Mouse (Mus musculus): ENCODE data around the gene Galp.

The Galp gene

DNA sequence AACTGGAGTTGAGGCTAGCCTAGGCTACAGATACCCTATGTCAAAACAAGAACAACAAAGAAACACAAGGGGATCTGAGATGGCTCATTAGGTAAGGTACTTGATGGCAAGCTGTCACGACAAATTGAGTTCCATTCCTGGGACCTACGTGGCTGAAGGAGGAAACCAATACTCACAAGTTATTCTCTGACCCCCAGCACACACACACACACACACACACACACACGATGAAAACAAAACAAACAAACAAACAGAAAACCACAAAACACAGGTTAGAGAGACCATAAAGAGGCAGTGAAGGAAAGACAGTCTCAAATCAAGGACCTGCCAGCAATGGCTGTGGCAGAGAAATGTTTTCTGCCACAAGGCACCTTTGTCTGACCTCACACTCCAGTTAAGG is at the start of gene Galp:
Galp (plus strand) TSS at position 301 of the 400 bp plus-strand sequence.
- no peak for DNase-seq (ENCODE audit: low spot score in 2 of 2)

DNA sequence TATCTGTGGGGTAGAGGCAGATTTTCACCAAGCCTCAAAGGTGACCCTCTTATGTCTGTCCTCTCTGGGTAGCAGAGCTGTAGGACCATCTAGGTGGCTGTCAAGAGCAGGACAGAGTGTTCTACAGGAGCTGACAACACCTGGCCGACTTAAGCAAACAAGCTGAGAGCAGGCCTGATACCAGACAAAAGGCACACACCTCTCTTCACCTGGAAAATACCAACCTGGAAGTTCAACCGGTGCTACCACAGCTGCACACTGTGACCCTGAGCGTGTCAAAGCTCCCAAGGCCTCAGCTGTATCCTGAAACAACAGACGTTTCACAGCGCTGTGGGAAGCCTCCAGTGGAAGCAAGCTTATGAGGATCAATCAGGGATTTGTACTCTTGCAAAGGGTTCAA is 49.2 kb upstream of the Galp start:
- DNase-seq (ENCODE audit: low spot score in 2 of 2), result no peak

DNA sequence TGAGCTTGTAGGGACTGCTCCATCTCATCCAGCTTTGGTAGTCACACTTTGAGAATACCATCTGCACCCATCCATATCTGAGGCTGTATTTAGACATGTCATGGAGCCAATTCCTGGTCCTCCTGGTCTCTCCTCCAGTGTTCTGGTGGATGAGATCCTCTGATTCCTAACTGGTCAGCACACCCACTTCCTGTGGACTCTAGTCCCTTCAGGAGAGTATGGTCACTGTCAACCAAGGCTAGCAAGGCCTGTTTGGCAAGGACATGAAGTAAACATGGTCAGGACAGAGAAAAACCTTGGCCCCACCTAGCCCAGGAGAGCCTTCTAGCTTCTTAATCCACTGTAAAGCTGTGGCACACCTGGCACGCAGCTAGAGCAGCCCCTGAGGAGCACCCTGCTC is 45.6 kb upstream of the Galp start:
- DNase-seq (ENCODE audit: low spot score in 2 of 2), result no peak

DNA sequence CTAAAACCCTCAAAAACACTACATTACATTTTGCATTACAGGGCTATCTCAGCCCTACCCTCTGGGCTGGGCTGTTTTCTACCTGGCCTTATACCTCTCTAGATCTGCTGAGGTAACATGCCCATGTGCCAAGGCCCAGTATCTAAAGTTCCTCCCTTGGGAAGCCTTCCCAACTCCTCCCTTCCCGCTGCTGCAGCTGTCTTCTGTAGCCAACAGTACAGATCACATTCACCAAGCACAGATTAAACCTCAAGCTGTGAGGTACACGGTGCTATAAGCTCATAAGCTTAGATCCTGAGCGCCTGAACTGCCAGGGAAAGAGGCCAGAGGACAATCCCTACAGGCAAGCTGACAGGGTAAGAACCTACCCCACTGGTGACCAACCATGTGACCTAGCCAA is 44.9 kb upstream of the Galp start:
- DNase-seq (ENCODE audit: low spot score in 2 of 2), result no peak

DNA sequence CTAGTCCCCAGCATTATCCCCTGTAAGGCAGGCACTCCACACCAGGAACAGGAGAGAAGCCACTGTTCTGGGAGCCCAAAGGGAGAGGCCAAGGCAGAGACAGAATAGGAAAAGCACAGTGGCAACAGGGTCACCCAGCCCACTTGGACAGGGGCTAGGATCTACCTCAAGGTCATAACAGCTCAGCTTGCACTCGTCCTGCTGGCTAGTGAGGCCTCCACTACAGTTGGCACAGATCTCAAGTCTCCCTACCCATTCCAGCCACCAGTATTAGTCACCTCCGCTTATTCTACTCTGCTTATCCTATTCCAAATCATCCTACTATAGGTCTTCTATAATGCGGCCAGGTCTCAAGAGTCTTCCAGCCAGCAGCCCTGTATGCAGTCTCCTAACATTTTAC is 43.8 kb upstream of the Galp start:
- no peak for DNase-seq (ENCODE audit: low spot score in 2 of 2)

DNA sequence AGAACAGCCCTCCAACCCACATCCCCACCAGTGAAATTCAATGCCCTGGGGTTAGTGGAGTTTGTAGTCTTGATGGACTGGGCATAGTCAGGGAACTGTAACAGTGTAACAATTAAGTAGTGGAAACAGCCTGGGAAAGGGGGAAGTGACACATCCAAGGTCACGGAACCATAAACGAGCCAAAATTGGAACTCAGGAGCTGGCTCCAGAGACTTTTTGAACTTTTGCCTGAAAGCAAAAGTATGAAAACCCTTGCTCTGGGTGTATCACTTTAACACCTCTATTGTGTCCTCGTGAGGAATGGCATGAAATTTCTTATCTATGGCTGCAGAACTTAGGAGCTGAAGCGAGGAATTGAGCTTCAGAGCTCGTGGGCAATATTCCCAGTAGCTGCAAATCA is 42.7 kb upstream of the Galp start:
- no peak for DNase-seq (ENCODE audit: low spot score in 2 of 2)

DNA sequence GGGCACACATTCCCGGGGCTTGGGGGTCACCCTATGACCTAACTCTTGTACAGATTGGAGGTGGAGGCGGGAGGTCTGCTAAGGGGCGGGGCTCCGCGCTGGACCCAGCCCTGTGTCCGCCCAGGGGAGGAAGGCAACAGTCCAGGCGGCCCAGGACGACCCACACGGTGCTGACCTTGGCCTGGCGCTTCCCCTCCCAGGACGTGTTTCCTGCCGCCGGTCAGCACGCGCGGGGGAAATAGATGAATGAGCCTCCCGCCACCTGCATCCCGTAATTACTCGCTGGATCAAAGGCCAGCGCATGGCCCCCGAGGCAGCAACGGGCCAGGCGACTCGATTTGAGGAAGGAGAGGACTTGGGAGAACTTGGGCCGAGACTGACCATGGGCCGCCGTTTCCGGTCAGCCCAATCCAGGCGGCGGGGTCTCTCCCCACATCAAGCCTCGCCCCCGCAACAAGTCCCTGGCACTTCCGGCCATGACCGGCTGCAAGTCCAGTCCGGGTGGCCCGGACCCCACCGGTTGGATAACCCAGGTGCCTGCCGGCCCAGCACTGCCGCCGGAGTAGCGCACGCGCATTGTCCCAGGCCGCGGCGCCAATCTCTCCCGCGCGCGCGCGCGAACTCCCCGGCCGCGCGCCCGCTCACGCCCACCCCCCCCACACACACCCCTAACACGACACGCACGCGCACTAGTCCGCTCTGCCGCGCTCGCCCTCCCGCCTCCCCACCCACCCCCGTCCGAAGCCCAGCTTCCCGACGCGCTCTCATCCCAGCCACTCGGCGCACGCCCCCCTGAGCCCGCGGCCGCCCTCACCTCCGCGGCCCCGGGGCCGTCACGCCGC is 41.6 kb upstream of the Galp start:
- peak; percentile 72 for DNase-seq (ENCODE audit: low spot score in 2 of 2)

DNA sequence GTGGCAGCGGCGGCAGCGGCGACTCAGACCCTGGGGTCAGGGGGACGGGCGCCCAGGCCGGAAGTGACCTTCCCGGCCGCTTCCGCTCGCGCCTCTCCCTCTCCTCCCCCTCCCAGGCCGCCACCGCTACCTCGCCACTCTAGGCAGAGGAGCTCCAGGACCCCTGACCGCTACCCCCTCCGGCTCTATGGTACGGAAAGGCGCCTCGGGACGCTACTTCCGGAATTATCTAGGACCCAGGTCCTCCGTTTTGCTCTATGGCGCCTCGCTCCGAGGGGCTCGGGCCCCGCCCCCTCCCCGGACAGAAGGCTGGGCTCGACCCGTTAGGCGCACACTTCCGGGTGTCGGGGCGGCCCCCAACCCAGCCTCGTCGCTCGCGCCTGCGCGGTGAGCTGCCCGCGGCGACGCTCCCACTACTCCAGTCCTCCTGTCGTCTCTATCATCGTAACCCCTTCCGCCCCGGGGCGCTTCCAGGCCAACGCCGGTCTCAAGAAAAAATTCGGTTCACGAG is 40.9 kb upstream of the Galp start, which contains the start of gene Zfp787:
Zfp787 (minus strand) TSS at position 97 of the 511 bp plus-strand sequence.
- peak; percentile 93 to 95 for DNase-seq (ENCODE audit: low spot score in 2 of 2)

DNA sequence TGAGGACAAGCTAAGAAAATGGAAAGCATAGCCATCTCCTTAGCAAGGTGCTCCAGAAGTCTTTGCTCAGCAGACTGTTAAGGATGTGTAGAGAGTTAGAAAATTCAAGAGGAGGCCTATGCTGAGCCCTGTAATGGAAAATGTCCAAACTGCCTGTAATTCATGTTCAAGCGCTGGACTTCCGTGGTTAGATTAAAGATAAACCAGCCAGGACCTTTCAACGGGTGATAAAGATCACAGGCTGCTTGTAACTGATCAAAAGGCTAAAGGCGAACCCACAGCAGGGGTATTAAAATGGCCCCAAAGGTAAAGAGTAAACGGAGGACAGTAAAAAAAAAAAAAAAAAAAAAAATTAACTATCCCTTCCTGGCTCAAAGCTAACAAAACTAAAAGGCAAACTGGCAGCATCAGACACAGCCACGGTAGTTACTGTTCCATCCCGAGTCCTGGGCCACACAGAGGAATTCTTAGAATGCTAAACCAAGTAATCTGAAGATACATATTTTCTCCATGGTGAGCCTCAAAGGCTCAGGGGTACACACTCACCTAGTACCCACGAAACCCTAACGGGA is 39.9 kb upstream of the Galp start:
- DNase-seq (ENCODE audit: low spot score in 2 of 2), result no peak

DNA sequence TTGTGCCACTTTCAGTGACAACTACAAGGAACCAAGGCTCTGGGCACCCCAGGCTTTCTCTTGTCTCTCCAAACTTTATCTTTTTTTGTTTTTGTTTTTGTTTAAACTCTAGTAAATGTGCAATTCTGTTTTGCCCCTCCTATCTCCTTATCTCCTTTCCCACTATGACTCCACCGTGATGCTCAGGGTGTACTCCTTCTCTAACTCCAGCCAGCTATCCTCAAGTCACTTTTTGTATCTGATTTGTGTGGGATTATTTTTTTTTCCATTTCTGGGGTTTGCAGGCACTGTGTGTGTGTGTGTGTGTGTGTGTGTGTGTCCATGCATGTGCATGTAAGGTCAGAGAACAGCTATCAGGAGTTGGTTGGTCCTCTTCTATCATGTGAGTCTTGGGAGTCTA is 39.4 kb upstream of the Galp start:
- no peak for DNase-seq (ENCODE audit: low spot score in 2 of 2)

DNA sequence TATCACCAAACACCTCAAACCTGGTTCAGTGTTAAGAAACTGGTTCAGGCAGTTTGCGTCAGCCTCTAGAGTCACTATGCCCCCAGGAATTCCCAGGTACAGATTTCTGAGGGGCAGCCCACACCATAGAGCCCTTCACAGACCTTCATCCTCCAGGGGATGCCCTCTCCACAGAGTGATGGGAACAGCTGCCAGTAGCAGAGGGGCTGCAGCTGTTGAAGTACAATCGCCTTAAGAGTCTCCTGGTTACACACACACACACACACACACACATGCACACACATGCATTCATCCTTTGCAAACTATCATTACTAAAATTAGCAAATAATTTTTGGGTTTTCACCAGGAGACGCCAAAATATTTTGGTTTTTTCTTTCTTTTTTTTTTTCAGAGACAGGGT is 37.3 kb upstream of the Galp start:
- DNase-seq (ENCODE audit: low spot score in 2 of 2), result no peak

DNA sequence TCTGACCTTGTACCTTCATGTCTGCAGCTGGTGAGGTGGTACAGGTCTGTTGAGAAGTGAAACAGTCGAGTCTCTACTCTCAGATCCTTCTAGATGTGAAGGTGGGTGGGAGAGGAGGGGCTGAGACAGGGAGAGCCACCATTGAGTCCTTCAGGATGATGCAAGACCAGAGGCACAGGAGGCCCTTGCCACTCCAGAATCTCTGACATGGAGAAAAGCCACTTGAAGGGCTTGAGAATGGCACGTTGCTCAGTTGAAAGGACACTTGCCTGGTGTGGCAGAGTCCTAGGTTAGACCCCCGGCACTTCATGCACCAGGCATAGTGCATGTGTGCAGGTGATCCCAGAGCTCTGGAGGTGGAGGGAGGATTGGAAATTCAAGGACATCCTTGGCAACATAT is 35.3 kb upstream of the Galp start:
- no peak for DNase-seq (ENCODE audit: low spot score in 2 of 2)

DNA sequence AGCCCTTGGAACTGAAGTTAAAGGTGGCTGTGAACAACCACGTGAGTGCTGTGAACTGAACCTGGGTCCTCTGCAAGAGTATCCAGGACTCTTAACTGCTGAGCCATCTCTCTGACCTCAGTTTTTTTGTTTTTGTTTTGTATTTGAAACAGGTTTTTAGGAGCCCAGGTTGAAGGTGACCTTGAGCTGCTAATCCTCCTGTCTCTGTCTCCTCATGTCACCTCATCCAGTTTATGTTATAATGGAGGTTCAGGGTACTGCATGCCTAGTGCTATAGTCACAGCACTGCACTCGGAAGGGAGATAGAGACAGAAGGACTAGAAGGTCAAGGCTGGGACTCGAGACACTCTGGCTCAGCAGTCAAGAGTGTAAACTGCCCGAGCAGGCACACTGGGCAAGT is 34.7 kb upstream of the Galp start:
- DNase-seq (ENCODE audit: low spot score in 2 of 2), result no peak

DNA sequence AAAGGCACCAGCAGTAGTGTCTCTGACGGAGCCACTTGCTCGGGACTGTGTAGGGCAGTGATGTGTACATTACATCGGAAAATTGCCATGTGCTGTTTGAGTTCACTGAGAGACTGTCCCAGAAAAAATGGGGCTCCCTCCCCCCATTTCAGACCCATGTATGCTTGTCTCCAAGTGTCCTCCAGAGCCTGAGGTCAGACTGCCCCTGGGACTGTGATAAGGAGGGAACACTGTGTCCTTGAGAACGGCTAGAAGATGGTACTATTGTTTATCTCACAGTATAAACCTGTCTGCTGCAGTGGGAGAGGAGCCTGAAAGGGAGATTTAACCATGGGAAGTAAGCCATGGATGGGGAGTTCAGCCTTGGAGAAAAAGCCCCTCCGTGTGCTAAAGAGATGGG is 32.2 kb upstream of the Galp start:
- no peak for DNase-seq (ENCODE audit: low spot score in 2 of 2)

DNA sequence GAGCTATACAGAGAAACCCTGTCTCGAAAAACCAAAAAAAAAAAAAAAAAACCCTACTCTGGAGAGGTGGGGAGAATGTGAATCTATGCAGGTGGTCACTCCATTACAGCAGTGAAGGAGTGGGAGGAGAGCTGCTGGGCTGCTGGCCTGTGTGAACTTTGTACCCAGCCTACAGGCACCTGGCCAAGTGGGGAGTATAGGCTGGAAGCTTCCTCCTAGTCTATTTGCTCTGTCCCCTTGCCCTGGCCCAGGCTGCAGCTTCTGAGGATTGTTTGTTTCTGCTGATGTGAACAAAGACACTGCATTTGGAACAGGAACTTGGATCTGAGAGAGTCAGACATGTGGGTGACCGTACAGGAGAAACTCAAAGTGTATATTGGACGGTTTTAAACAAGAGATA is 27.5 kb upstream of the Galp start:
- DNase-seq (ENCODE audit: low spot score in 2 of 2), result no peak

DNA sequence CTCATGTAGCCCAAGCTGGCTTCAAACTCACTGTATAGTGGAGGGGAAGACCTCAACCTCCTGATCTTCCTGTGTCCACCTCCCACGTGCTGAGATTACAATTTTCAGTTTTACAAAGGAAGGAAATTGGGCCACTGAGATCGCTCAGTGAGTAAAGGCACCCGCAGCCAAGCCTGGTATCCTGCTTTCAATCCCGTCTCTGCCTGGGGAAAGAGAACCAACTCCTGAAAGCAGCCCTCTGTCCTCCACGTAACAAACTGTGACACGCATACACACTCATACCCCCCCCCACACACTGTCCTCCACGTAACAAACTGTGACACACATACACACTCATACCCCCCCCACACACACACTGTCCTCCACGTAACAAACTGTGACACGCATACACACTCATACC is 26.5 kb upstream of the Galp start:
- no peak for DNase-seq (ENCODE audit: low spot score in 2 of 2)

DNA sequence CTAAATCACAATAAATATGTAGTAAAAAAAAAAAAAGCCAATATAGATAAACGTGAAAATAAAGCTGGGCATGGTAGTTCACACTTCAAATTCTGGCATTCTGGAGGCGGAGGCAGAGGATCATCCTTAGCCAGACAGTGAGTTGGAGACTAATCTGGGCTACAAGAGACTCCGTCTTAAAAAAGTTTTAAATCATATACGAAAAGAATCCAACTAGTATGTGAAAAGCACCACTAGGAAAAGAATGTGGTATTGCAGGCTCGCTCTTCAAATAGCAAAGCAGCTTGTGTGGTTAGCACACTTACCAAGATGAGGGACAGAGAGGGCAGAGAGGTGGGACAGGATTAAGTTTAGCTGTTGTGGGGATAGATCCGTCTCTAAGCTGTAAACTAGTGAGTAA is 26.0 kb upstream of the Galp start:
- no peak for DNase-seq (ENCODE audit: low spot score in 2 of 2)

DNA sequence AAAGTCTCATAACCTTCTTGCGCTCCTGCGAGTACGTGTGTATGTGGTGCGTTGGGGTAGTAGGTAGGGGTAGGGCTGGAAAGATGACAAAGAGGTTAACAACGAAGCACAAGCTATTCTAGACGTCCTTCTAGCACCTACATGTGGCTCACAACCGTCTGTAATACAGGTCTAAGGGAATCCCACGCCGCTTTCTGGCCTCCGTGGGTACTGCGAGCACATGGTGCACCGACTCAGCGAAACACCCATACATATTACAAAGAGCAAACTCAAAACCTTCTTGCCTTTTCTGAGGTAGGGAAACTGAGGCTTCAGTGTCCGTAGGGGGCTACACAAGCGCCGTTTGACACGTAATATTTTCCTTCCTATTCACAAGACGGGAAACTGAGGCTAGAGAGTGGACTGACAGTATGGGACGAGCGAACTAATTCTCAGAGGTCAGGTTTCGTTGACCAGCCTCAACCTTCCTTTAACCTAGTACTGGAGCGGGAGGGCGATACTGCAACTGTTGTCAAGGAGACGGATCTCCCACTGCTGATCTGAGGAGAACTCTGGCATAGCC is 25.4 kb upstream of the Galp start:
- DNase-seq (ENCODE audit: low spot score in 2 of 2), result peak; percentile 61 to 72

DNA sequence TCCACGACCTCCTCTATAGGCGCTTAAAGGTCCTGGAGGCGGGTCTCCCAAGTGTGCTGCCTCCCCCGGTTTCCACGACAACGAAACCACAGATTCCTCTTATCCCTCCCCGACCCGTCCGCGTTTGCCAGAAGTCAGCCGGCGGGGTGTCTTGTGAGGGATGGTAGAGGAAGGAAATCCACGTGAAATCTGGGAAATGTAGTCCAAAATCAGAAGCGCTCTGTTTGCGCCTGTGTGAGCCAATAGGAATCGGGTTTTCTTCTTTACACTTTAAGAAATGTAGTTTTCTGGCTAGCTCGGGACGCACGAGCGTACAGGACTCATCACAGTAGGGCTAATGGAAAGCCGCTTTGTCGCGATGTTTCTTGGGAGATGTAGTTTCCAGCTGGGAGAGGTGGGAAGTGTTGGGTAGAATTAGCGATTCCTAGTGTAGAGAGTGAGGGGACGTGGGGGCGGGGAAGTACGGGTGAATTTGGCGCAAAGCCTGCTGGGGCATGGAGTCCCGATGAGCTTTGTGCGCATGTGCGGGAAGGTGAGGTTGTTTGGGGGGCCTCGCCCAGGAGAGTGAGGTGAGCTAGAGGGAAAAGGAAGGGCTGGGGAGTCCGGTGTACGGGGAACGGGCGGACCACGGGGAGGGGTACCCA is 24.8 kb upstream of the Galp start, which contains the start of gene Zfp444:
Zfp444 (plus strand) TSS at position 221 of the 644 bp plus-strand sequence.
- peak; percentile 90 to 93 for DNase-seq (ENCODE audit: low spot score in 2 of 2)

DNA sequence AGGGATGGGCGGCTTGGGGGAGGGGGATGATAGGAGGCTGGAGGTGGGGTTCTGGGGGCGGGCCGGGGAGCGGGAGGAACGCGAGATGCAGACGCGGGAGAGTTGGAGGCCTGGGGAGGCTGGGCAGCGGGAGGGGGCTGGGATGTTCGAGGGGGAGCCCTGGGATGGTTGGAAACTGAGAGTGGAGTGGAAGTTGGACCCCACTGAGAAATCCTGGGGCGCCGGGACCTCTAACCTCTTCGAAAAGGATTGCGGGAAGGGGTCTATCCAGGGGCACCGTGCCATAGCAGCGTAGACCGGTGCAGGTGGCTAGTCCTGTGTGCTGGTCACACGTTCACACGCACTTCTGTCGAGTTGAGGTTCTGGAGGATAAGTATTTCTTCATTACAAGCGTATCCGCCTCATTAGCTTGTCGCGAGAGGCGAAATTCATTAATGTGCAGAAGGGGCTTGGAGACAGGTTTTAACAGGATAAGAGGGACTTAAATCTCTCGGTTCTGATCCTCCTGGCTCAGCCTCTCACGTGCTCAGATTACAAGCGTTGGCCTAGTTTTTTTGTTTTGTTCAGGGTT is 24.1 kb upstream of the Galp start:
- DNase-seq (ENCODE audit: low spot score in 2 of 2), result no peak

DNA sequence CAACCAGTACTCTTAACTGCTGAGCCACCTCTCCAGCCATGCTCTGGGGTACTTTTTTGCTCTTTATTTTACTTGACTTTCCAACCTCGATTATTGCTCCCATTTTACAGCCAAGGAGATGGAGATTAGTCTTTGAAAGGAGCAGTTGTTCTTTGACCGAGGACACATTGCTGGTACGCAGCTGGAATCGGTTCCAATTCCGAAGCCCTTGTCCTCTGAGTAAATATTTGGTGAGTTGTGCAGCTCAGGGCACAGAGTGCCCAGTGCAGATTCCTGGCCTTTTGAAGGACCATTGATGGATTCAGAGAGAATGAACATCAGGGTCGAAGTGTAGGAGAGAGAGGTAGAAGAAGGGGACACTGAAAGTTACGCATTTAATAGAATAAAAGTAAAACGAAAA is 23.0 kb upstream of the Galp start:
- DNase-seq (ENCODE audit: low spot score in 2 of 2), result no peak

DNA sequence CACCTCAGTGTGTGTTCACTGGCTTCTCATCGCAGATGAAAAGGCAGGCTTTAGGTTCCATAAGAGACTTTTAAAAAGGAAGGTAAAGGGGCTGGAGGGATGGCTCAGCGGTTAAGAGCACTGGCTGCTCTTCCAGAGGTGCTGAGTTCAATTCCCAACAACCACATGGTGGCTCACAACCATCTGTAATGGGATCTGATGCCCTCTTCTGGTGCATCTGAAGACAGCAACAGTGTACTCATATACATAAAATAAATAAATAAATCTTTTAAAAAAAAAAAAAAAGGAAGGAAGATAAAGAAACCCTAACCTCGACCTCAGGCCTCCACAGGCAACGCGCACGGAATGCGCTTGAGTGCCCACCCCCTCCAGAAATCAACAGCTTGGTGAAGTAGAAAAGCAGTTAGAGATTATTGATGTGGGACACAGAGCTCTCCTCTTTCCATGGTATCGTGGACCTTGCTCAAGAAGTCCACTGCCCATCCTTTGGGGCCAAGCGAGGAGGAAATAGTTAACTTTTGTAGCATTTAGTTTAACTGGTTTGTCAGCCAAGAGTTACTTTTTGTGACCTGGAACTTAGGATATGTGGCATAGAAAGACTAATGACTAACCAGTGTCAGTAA is 22.4 kb upstream of the Galp start:
- peak in 1 of 2 experiments; percentile 8 for DNase-seq (ENCODE audit: low spot score in 2 of 2)

Data from natural killer cell, adult 2 months (primary cell).